Mouse (Mus musculus): ENCODE results near the gene Zhx3. TPM values are rescaled to one million over a fixed set of nuclear protein-coding genes. Genes with fewer than 3 reads are reported as not detected.

Zhx3 gene
- polyA plus RNA-seq, 1 experiment from 2014 or later: 14.6 TPM

GRCm38 (mm10) chr2:160732420-160732995 lies 140.3 kb downstream of the Zhx3 start:
- in situ Hi-C loops (cut with MboI; ENCODE audit: low pct_unique_long_range_greater_than_20kb): no loop called here
- H3K27me3 ChIP-seq: no peaks in the 10 kb centered on the region
- no peak for ATAC-seq
- no peak for DNase-seq (ENCODE audit: low read depth, low spot score)
- no peak for TF ChIP-seq CTCF (IDR thresholded peaks at IDR 0.05)
- ChIA-PET CTCF (interaction anchor here (2.3 kb wide), 2 partner anchors 11 to 153 kb away, joined by 9 to 12 read pairs; no protein-coding TSS in a partner anchor), POLR2A (interaction anchor here (0.6 kb wide), 1 partner anchor 25 kb away, joined by 3 read pairs; no protein-coding TSS in a partner anchor)

- in situ Hi-C loops (cut with MboI; ENCODE audit: low pct_unique_long_range_greater_than_20kb): no loop called here
- ATAC-seq (peak; percentile 18), DNase-seq (ENCODE audit: low read depth, low spot score) (no peak)
- ChIA-PET CTCF (interaction anchor here (2.3 kb wide), 2 partner anchors 12 to 153 kb away, joined by 9 to 12 read pairs; no protein-coding TSS in a partner anchor), POLR2A (interaction anchor here (1.6 kb wide), 1 partner anchor 35 kb away, joined by 4 read pairs; no protein-coding TSS in a partner anchor)
- no peaks in the 10 kb centered on the region for H3K27me3 ChIP-seq
- no peak for TF ChIP-seq CTCF (IDR thresholded peaks at IDR 0.05)
Observed at GRCm38 (mm10) chr2:160731839-160732261, 140.9 kb downstream of the Zhx3 start.

DNA sequence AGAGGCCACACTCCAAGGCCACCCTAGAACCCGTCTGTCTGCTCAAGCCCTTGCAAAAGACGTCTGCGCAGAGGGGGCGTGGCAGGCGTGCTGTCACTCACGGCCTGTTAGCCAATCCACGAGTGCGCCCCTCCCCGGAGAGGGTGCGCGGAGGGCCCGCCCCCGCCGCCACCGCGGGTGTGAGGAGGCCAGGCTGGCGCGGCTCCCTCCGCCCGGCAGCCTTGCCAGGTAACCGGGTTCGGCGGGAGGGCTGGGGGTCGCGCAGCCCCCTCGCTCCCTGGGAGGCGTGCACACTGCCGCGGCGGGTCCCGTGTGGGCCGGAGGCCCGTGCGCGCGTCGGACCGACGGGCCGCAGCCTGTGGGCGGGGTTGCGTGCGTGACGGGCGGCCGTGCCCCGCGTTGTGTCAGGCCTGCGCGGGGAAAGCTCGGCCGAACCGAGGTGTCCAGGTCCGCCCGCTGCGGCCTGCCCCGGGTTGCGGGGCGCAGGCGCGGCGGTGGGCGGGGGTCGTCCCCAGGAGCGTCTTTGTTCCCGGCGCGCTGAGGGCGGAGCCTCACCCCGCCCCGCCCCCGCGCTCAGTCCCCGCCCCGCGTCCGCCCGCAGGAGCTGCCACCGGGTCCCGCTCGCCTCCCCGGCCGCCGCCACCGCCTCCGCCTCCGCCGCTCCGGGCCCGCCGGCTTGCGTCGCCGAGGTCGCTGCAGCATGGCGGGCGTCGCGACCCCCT lies 141.5 kb downstream of the Zhx3 start, which contains the start of gene Plcg1:
TSS of gene Plcg1 (plus strand) at position 184 of the 722 bp plus-strand sequence.
- POLR2A ChIA-PET: interaction anchor here (1.3 to 1.6 kb wide), 2 partner anchors 36 to 145 kb away, joined by 3 to 4 read pairs; no protein-coding TSS in a partner anchor
- CTCF ChIA-PET: interaction anchor here (1.5 to 5.3 kb wide), 5 partner anchors 9 to 154 kb away, joined by 4 to 60 read pairs (median 9); no protein-coding TSS in a partner anchor
- peak; percentile 85 for ATAC-seq
- in situ Hi-C loops (cut with MboI; ENCODE audit: low pct_unique_long_range_greater_than_20kb): no loop called here
- no peak for TF ChIP-seq CTCF (IDR thresholded peaks at IDR 0.05)
- no peaks in the 10 kb centered on the region for H3K27me3 ChIP-seq
- DNase-seq (ENCODE audit: low read depth, low spot score): no peak

GRCm38 (mm10) chr2:160730797-160731116 lies 142.0 kb downstream of the Zhx3 start:
- ATAC-seq: no peak
- DNase-seq (ENCODE audit: low read depth, low spot score): no peak
- no peak for TF ChIP-seq CTCF (IDR thresholded peaks at IDR 0.05)
- in situ Hi-C loops (cut with MboI; ENCODE audit: low pct_unique_long_range_greater_than_20kb): no loop called here
- H3K27me3 ChIP-seq: no peaks in the 10 kb centered on the region
- POLR2A ChIA-PET: interaction anchor here (1.0 to 1.6 kb wide), 3 partner anchors 36 to 154 kb away, joined by 3 to 4 read pairs (median 4); no protein-coding TSS in a partner anchor
- CTCF ChIA-PET: interaction anchor here (1.5 to 5.3 kb wide), 4 partner anchors 10 to 153 kb away, joined by 4 to 60 read pairs (median 7); no protein-coding TSS in a partner anchor

DNA sequence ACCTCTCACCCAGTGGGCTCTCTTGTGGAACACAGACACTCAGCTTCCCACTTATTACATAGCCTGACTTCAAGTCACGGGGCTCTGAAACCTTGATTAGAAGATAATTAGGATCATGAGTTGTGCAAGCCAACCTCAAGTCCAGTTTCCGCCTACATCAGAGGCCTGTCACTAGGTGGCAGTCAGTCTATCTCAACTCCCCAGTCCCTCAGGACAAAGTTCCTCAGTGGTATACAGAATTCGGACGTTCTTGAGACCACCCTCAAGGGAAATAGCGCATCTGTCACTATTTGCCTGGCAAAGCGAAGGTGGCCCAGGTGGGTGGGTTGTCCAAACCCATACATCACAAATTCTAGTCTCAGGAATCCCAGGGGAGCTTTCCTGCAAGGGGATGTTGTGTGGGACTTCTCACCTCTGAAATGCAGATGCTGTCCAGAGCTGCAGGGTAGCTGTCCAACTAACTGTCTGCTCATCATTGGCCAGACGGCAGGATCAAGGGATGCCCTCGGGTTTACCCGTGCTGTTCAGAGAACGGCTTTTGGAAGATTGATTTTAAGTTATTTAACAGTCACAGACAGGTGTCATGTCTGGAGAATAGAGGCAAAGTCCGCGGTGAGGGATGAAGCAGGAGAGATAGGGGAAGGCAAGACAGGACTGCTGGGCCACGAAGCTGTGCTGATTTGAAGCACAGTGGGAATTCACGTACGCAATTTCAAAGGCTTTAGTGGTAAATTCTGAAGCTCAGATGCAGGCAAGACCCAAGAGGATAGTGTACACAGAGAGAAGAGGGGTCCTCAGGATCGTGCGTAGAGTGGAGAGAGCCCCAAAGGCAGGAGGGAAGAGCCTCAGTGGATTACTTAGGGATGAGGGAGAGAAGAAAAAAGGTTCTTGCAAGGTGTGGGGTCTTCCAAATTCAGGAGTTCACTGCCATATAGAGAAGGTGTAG lies 142.7 kb downstream of the Zhx3 start:
- in situ Hi-C loops (cut with MboI; ENCODE audit: low pct_unique_long_range_greater_than_20kb): no loop called here
- CTCF ChIA-PET: interaction anchor here (0.7 to 5.3 kb wide), 16 partner anchors 9 to 212 kb away, joined by 3 to 60 read pairs (median 4); no protein-coding TSS in a partner anchor
- POLR2A ChIA-PET: interaction anchor here (1.0 to 1.6 kb wide), 4 partner anchors 37 to 155 kb away, joined by 3 to 5 read pairs (median 4); no protein-coding TSS in a partner anchor
- no peak for DNase-seq (ENCODE audit: low read depth, low spot score)
- ATAC-seq: no peak
- H3K27me3 ChIP-seq: no peaks in the 10 kb centered on the region
- no peak for TF ChIP-seq CTCF (IDR thresholded peaks at IDR 0.05)

DNA sequence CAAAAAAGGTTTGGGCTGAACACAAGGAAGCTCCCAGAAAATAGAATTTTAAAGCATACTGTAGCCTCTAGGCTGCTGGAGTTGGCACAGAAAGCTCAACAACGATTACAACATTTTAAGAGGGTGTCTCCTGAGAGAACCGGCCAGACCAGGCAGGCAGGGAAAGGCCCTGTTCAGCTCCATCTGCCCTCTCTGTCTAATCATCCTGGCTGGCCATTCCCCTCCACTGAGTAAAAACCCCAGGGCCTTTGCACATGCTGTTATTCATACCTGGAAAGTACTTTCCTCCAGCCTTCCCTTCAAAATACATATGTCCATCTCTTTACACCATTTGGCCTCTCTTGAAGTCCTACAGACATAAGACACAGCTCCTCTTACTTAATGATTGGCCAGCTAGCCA lies 143.4 kb downstream of the Zhx3 start:
- no peaks in the 10 kb centered on the region for H3K27me3 ChIP-seq
- in situ Hi-C loops (cut with MboI; ENCODE audit: low pct_unique_long_range_greater_than_20kb): no loop called here
- TF ChIP-seq CTCF (IDR thresholded peaks at IDR 0.05): no peak
- ATAC-seq: no peak
- CTCF ChIA-PET: interaction anchor here (0.7 to 5.3 kb wide), 17 partner anchors 8 to 212 kb away, joined by 3 to 60 read pairs (median 4); no protein-coding TSS in a partner anchor
- POLR2A ChIA-PET: interaction anchor here (1.0 to 1.3 kb wide), 2 partner anchors 152 to 155 kb away, joined by 4 to 5 read pairs; no protein-coding TSS in a partner anchor
- DNase-seq (ENCODE audit: low read depth, low spot score): no peak

GRCm38 (mm10) chr2:160728972-160729371 lies 143.8 kb downstream of the Zhx3 start:
- ChIA-PET CTCF (interaction anchor here (0.7 to 5.3 kb wide), 14 partner anchors 8 to 213 kb away, joined by 3 to 60 read pairs (median 4); no protein-coding TSS in a partner anchor), POLR2A (interaction anchor here (0.6 to 1.3 kb wide), 2 partner anchors 36 to 156 kb away, joined by 3 to 4 read pairs; no protein-coding TSS in a partner anchor)
- in situ Hi-C loops (cut with MboI; ENCODE audit: low pct_unique_long_range_greater_than_20kb): no loop called here
- no peak for ATAC-seq
- no peaks in the 10 kb centered on the region for H3K27me3 ChIP-seq
- TF ChIP-seq CTCF (IDR thresholded peaks at IDR 0.05): no peak
- no peak for DNase-seq (ENCODE audit: low read depth, low spot score)

DNA sequence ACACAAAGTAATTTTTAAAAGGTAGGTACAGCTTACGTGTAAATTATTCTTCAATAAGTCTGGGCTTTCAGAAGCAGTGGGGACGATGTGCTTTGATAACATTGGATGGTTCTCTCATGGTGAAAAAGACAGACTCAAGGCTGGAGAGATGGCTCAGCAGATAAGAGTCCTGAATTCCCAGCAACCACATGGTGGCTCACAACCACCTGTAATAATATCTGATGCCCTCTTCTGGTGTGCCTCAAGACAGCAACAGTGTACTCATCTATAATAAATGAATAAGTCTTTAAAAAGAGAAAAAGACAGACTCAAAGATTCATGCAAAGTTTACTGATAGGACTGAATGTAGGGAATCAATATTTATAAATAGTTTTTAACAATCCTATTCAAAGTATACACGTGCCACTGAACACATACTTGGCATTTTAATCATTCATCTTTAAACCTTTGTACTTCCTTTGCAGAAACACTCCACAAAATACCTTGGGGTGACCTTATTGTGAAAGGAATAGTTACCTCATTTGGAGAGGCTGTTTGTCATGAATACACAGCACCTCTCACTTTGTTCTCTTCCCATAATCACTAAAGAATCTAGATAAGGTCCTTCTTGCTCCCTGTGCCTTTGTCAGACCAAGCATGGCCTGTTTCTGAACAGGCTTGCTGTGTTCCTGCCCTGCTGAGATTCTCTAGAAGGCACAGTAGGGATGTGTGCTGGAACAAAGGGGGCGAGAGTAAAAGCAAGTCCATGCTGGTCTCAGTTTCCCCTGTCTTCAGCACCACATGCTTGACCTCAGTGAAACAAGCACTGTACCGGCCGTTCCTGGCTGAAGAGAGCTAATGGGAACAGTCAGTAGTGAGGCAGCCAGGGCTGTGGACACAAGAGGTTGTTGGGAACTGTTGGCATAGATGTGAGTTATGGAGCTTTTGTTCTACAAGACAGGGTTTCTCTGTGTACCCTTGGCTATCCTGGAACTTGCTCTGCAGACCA lies 146.6 kb downstream of the Zhx3 start:
- no peaks in the 10 kb centered on the region for H3K27me3 ChIP-seq
- ChIA-PET CTCF (interaction anchor here (5.3 kb wide), 1 partner anchor 158 kb away, joined by 60 read pairs; no protein-coding TSS in a partner anchor), POLR2A (no interaction called here)
- ATAC-seq (no peak), DNase-seq (ENCODE audit: low read depth, low spot score) (no peak)
- in situ Hi-C loops (cut with MboI; ENCODE audit: low pct_unique_long_range_greater_than_20kb): no loop called here
- peak; percentile 34 for TF ChIP-seq CTCF (IDR thresholded peaks at IDR 0.05)
